Mouse (Mus musculus) embryo, embryonic 11 days (tissue): ENCODE measurements at regions not wholly inside any gene's neighbourhood (a gene's known extent, or its start where the extent isn't known, plus 50 kb on each side); places are given as distances from the start of the nearest gene placed in this dataset.

Experiments
- DNase-seq: peaks from one replicate; pipeline ENCODE4 v3.0.0-alpha.2; 2015

DNA sequence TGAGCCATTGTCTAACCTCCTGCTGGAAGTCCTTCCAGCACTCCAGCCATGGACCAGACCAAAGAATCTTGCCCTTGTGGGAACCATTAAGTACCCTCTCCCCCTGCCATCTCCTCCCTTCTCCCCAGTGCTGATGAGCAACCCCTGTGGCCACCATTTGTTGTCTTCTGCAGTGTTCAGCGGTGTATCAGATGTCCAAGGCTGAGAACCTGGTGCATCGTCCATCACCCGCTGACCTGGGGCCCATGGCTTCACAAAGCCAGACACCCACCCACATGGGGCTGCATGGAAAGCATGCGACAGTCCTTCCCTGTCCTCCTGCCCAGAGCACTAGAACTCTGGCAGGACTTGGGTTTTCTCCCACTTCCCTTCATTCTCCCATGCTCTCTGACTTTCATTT lies 1596.7 kb downstream of the D3Ertd751e start:
- DNase-seq: no peak

DNA sequence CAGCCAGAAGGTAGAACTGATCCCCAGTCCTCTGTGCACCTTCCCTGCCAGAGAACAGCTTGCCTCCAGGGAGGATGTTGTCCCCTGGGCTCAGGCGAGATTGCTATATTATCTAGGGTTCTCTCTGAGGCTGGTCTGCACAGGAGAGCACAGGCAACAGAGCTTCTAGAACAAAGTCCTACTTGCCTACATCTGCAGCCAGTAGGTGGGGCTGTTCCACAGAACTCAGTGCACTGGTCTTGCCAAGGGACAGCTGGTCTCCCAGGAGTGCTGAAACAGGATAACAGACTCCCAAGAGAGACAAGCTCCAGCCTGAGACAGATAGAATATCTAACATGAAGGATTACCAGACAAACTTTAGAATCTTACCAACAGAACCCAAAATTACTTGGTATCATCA lies 1600.5 kb downstream of the D3Ertd751e start:
- peak; percentile 13 for DNase-seq

DNA sequence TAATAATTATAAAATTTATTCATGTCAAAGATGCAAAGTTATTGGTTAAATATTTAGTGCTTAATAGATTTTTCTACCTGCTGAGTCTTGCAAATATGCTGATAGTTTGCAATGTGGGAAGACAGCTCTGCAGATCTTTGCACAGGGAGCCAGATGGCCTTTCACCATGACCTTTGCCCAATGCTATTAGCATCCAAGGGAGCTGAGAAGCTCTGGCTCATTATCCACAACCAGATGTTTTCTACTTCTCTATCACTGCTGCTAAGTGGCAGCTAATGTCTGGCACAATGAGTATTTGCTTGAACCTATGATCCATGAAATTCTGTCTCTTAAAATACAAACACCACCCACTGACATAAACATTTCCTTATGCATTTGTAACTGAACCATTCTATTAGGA lies 1610.4 kb downstream of the D3Ertd751e start:
- peak; percentile 53 for DNase-seq

- no peak for DNase-seq
Measured at GRCm38 (mm10) chr3:43358511-43358910, 1616.1 kb downstream of the D3Ertd751e start.

DNA sequence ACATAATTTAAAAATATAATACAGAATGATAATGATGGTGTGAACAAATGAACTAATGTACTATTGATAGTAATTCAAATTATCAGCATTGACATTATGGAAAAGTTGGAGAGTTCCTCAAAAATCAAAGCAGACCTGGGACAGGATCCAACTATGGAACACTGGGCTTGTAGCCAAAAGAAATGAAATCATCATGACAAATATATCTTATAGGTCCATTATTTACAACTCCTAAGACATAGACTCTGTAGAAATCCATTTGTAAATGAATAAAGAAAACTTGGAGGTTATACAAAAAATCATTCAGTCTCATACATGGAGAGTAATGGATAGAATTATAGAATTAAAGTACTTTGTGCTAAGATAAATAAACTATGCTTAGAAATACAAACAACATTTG lies 1657.5 kb downstream of the D3Ertd751e start:
- DNase-seq: no peak

GRCm38 (mm10) chr3:43424886-43425285 lies 1682.5 kb downstream of the D3Ertd751e start:
- DNase-seq: peak; percentile 3

- DNase-seq: no peak
Measured at GRCm38 (mm10) chr3:43426672-43427071, 1684.3 kb downstream of the D3Ertd751e start.

GRCm38 (mm10) chr3:43461541-43462109 lies 1719.2 kb downstream of the D3Ertd751e start:
- no peak for DNase-seq
